Comparison of ENCODE assay signal across 8 mouse cellular contexts in the genomic region with DNA sequence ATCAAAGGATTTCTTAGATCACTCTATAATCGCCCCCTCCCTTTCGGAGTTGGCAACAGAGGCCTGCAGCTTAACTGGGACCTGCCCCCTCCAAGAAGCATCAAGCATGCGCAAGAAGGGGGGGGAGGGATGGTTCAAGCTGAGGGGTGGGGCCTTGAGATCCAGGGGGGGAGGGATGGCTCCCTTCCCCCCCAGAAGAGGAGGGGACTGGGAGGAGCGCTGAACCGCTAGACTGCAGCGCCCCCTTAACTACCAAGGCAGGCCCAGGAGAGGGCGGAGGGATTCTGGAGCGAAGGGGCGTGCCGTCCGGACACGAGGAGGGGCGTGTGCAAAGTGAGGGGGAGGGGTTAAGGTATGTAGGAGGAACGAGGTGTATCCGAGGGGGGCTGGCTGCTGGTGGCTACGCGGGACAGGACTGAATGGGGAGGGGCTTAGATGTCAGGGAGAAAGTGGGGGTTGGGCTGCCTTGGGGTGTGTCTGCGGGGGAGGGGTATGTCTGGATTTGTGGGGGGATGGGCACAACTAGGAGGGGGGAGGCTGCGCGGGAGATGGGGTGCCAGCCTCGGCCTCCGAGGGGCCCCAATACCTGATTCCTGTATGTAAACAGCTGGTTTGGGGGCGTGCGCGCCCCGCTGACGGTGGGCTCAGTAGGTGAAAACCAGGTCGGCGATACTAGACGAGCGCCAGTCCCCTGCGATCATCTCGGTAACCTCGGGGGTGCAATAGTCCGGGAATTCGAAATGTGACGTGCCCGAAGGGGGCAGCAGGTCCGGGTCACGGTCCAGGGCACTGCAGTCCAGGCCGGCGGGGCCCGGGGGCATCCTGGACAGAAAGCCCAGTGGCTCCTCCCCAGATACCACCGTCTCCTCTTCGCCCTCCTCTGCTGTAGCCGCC. TPM values are rescaled to one million over a fixed set of nuclear protein-coding genes. Genes with fewer than 3 reads are reported as not detected.
DNase-seq lines count a peak whose midpoint lies in the region; ATAC-seq and TF ChIP-seq lines count a peak whose summit lies in the region.

No protein-coding gene starts in this region.

- H3K36me3 ChIP-seq in hindbrain, embryonic 13.5 days, result peaks cover 9% of the 10 kb centered on the region; the same call in 1 of the 2 replicates

- in situ Hi-C loops in Patski (cut with MboI; ENCODE audit: low pct_unique_long_range_greater_than_20kb), result no loop called here

- under 1% methylated on average over 45 of the region's 46 CpGs for WGBS in hindbrain, embryonic 13.5 days

- DNase-seq in Patski (ENCODE audit: low read depth, low spot score), result no peak
- DNase-seq in cerebellum, postnatal 36 days, result peak; percentile 40 to 61
- DNase-seq in frontal cortex, postnatal 25 days (ENCODE audit: low spot score in 2 of 2), result peak; percentile 52 to 76
- DNase-seq in layer of hippocampus, postnatal 36 days, result peak; percentile 90 to 91
- DNase-seq in lung, postnatal 14 days, result peak; percentile 84
- peak; percentile 94 for DNase-seq in retina, embryonic 14.5 days (ENCODE audit: low spot score)
- peak; percentile 66 for DNase-seq in thymus, postnatal 25 days

- H3K4me1 ChIP-seq in hindbrain, embryonic 13.5 days (replicated peaks), result peaks cover 56% of the 10 kb centered on the region

- no peak for TF ChIP-seq CTCF in Patski (IDR thresholded peaks at IDR 0.05)

- no peaks in the 10 kb centered on the region for H3K9me3 ChIP-seq in hindbrain, embryonic 13.5 days

- CTCF ChIA-PET in Patski (lab: Charles Lee), result no interaction called here

- H3K27ac ChIP-seq in hindbrain, embryonic 13.5 days, result peak overlapping the region; percentile 100

- peak overlapping the region; percentile 86 for H3K4me3 ChIP-seq in hindbrain, embryonic 13.5 days

- peak; percentile 49 for ATAC-seq in Patski
- peak; percentile 53 for ATAC-seq in hindbrain, embryonic 13.5 days (ENCODE audit: low FRiP score)

- POLR2A ChIA-PET in Patski (lab: Charles Lee), result interaction anchor here (0.6 to 1.4 kb wide), 2 partner anchors 45 to 54 kb away, joined by 3 read pairs; no protein-coding TSS in a partner anchor

- peak overlapping the region; percentile 97 for H3K4me2 ChIP-seq in hindbrain, embryonic 13.5 days

- peak overlapping the region; percentile 99 for H3K9ac ChIP-seq in hindbrain, embryonic 13.5 days

- H3K27me3 ChIP-seq in Patski, result no peaks in the 10 kb centered on the region
- no peaks in the 10 kb centered on the region for H3K27me3 ChIP-seq in hindbrain, embryonic 13.5 days

RNA-seq across cellular contexts. Expression of a gene that starts 1.5 kb away (rescaled TPM):
- polyA plus RNA-seq in Patski (2021), result 19.6 TPM
- polyA plus RNA-seq in hindbrain, embryonic 13.5 days (2015; fragmentation: Nextera tagmentation; extraction: Ambion mirVana), result 16.4 and 16.9 TPM in 2 replicates
- 10 to 100 TPM; 15.5 to 15.7 TPM for total RNA-seq in layer of hippocampus, postnatal 36 days (2021)

RNA-seq across cellular contexts. Expression of a gene that starts 18.5 kb away (rescaled TPM):
- polyA plus RNA-seq in Patski (2021), result 2.6 TPM
- polyA plus RNA-seq in hindbrain, embryonic 13.5 days (2015; fragmentation: Nextera tagmentation; extraction: Ambion mirVana), result 20.1 and 21.5 TPM in 2 replicates
- total RNA-seq in layer of hippocampus, postnatal 36 days (2021), result 10 to 100 TPM in 1 of 2 experiments, 1 to 10 TPM in 1; 9.3 to 10.0 TPM

RNA-seq across cellular contexts. Expression of a gene that starts 19.0 kb away (rescaled TPM):
- polyA plus RNA-seq in Patski (2021), result 0.06 TPM
- 1.9 and 3.9 TPM in 2 replicates for polyA plus RNA-seq in hindbrain, embryonic 13.5 days (2015; fragmentation: Nextera tagmentation; extraction: Ambion mirVana)
- total RNA-seq in layer of hippocampus, postnatal 36 days (2021), result 1 to 10 TPM; 2.5 to 2.6 TPM

RNA-seq across cellular contexts. Expression of a gene that starts 19.9 kb away (rescaled TPM):
- polyA plus RNA-seq in Patski (2021), result not detected
- polyA plus RNA-seq in hindbrain, embryonic 13.5 days (2015; fragmentation: Nextera tagmentation; extraction: Ambion mirVana), result 28.1 and 34.2 TPM in 2 replicates
- 10 to 100 TPM; 67.2 to 85.4 TPM for total RNA-seq in layer of hippocampus, postnatal 36 days (2021)

RNA-seq across cellular contexts. Expression of a gene that starts 52.5 kb away (rescaled TPM):
- 19.6 TPM for polyA plus RNA-seq in Patski (2021)
- 0.97 and 1.5 TPM in 2 replicates for polyA plus RNA-seq in hindbrain, embryonic 13.5 days (2015; fragmentation: Nextera tagmentation; extraction: Ambion mirVana)
- total RNA-seq in layer of hippocampus, postnatal 36 days (2021), result under 1 TPM; 0.37 to 0.73 TPM
